Mouse (Mus musculus): Measurements from ENCODE around the gene Mapk3. TPM values are rescaled to one million over a fixed set of nuclear protein-coding genes. Genes with fewer than 3 reads are reported as not detected.
"Not testable (repeated sequence)": the region's sequence is repeated elsewhere in the genome, so short reads cannot be mapped to it uniquely, and the experiment has no call there.

Mapk3 gene
- 51.0 and 66.8 TPM in 2 replicates for polyA plus RNA-seq (2015; fragmentation: Nextera tagmentation; extraction: Ambion mirVana)

- 2% methylated on average over 27 of the region's 38 CpGs for WGBS
Measured at GRCm38 (mm10) chr7:126759050-126759671, at the start of gene Mapk3. TSS of gene Mapk3 (plus strand) at chr7:126759601.

GRCm38 (mm10) chr7:126710266-126710665 is 49.1 kb upstream of the Mapk3 start:
- Histone ChIP-seq H3K27ac (no peak overlapping the region), H3K9ac (no peak overlapping the region), H3K9me3 (replicated peaks) (no peaks in the 10 kb centered on the region), H3K27me3 (peaks cover 10% of the 10 kb centered on the region), H3K36me3 (no peaks in the 10 kb centered on the region), H3K4me1 (replicated peaks) (no peaks in the 10 kb centered on the region), H3K4me2 (no peak overlapping the region), H3K4me3 (no peak overlapping the region)
- ATAC-seq (replicated peaks; ENCODE audit: insufficient number of reproducible peaks, insufficient read depth, low FRiP score, low read depth) = no peak
- 67% methylated on average over 4 of the region's 4 CpGs for WGBS

More at GRCm38 (mm10) chr7:126759050-126759671, at the start of gene Mapk3:
- no peaks in the 10 kb centered on the region for H3K27me3 ChIP-seq
- peaks cover 12% of the 10 kb centered on the region for H3K36me3 ChIP-seq
- H3K9me3 ChIP-seq (replicated peaks) = no peaks in the 10 kb centered on the region
- H3K4me2 ChIP-seq = peak within 1 kb of the TSS; percentile 90
- ATAC-seq (replicated peaks; ENCODE audit: insufficient number of reproducible peaks, insufficient read depth, low FRiP score, low read depth) = peak; percentile 74
- peaks cover 40% of the 10 kb centered on the region for H3K4me1 ChIP-seq (replicated peaks)
- peak within 1 kb of the TSS; percentile 94 for H3K27ac ChIP-seq
- H3K4me3 ChIP-seq = peak within 1 kb of the TSS; percentile 83
- H3K9ac ChIP-seq = peak within 1 kb of the TSS; percentile 93

GRCm38 (mm10) chr7:126711910-126712309 is 47.5 kb upstream of the Mapk3 start:
- no peaks in the 10 kb centered on the region for H3K27me3 ChIP-seq
- H3K4me3 ChIP-seq = no peak overlapping the region
- no peak overlapping the region for H3K9ac ChIP-seq
- H3K4me1 ChIP-seq (replicated peaks) = no peaks in the 10 kb centered on the region
- WGBS = 73% methylated on average over 3 of the region's 3 CpGs
- H3K36me3 ChIP-seq = no peaks in the 10 kb centered on the region
- no peak overlapping the region for H3K27ac ChIP-seq
- H3K9me3 ChIP-seq (replicated peaks) = no peaks in the 10 kb centered on the region
- no peak overlapping the region for H3K4me2 ChIP-seq
- ATAC-seq (replicated peaks; ENCODE audit: insufficient number of reproducible peaks, insufficient read depth, low FRiP score, low read depth) = no peak

- ATAC-seq (replicated peaks; ENCODE audit: insufficient number of reproducible peaks, insufficient read depth, low FRiP score, low read depth) = no peak
- no peaks in the 10 kb centered on the region for H3K27me3 ChIP-seq
- no peak overlapping the region for H3K4me2 ChIP-seq
- H3K9ac ChIP-seq = no peak overlapping the region
- no peak overlapping the region for H3K27ac ChIP-seq
- H3K4me3 ChIP-seq = no peak overlapping the region
- no peaks in the 10 kb centered on the region for H3K9me3 ChIP-seq (replicated peaks)
- H3K36me3 ChIP-seq = no peaks in the 10 kb centered on the region
- H3K4me1 ChIP-seq (replicated peaks) = no peaks in the 10 kb centered on the region
- 70% methylated on average over 4 of the region's 4 CpGs for WGBS
Measured at GRCm38 (mm10) chr7:126715679-126716078, 43.7 kb upstream of the Mapk3 start.

- Histone ChIP-seq H3K4me3 (no peak overlapping the region), H3K36me3 (no peaks in the 10 kb centered on the region), H3K27me3 (no peaks in the 10 kb centered on the region), H3K4me2 (no peak overlapping the region), H3K27ac (no peak overlapping the region), H3K9me3 (replicated peaks) (no peaks in the 10 kb centered on the region), H3K9ac (no peak overlapping the region), H3K4me1 (replicated peaks) (no peaks in the 10 kb centered on the region)
- WGBS = 76% methylated on average over 3 of the region's 3 CpGs
- no peak for ATAC-seq (replicated peaks; ENCODE audit: insufficient number of reproducible peaks, insufficient read depth, low FRiP score, low read depth)
Measured at GRCm38 (mm10) chr7:126717566-126717965, 41.8 kb upstream of the Mapk3 start.

GRCm38 (mm10) chr7:126718787-126719337 is 40.5 kb upstream of the Mapk3 start:
- Histone ChIP-seq H3K4me3 (no peak overlapping the region), H3K4me1 (replicated peaks) (no peaks in the 10 kb centered on the region), H3K36me3 (no peaks in the 10 kb centered on the region), H3K9ac (no peak overlapping the region), H3K9me3 (replicated peaks) (no peaks in the 10 kb centered on the region), H3K27me3 (no peaks in the 10 kb centered on the region), H3K4me2 (no peak overlapping the region), H3K27ac (no peak overlapping the region)
- no peak for ATAC-seq (replicated peaks; ENCODE audit: insufficient number of reproducible peaks, insufficient read depth, low FRiP score, low read depth)
- 91% methylated on average over 5 of the region's 5 CpGs for WGBS

GRCm38 (mm10) chr7:126721635-126722034 is 37.8 kb upstream of the Mapk3 start:
- H3K27me3 ChIP-seq = no peaks in the 10 kb centered on the region
- no peaks in the 10 kb centered on the region for H3K9me3 ChIP-seq (replicated peaks)
- no peaks in the 10 kb centered on the region for H3K36me3 ChIP-seq
- H3K4me2 ChIP-seq = no peak overlapping the region
- H3K4me3 ChIP-seq = no peak overlapping the region
- 90% methylated on average over 13 of the region's 13 CpGs for WGBS
- no peaks in the 10 kb centered on the region for H3K4me1 ChIP-seq (replicated peaks)
- no peak overlapping the region for H3K9ac ChIP-seq
- no peak for ATAC-seq (replicated peaks; ENCODE audit: insufficient number of reproducible peaks, insufficient read depth, low FRiP score, low read depth)
- no peak overlapping the region for H3K27ac ChIP-seq

- H3K36me3 ChIP-seq = no peaks in the 10 kb centered on the region
- H3K4me1 ChIP-seq (replicated peaks) = no peaks in the 10 kb centered on the region
- no peak overlapping the region for H3K9ac ChIP-seq
- no peak for ATAC-seq (replicated peaks; ENCODE audit: insufficient number of reproducible peaks, insufficient read depth, low FRiP score, low read depth)
- no peaks in the 10 kb centered on the region for H3K9me3 ChIP-seq (replicated peaks)
- 54% methylated on average over 3 of the region's 3 CpGs for WGBS
- no peak overlapping the region for H3K27ac ChIP-seq
- no peaks in the 10 kb centered on the region for H3K27me3 ChIP-seq
- no peak overlapping the region for H3K4me2 ChIP-seq
- no peak overlapping the region for H3K4me3 ChIP-seq
Measured at GRCm38 (mm10) chr7:126725077-126725476, 34.3 kb upstream of the Mapk3 start.

- ATAC-seq (replicated peaks; ENCODE audit: insufficient number of reproducible peaks, insufficient read depth, low FRiP score, low read depth) = no peak
- 68% methylated on average over 5 of the region's 5 CpGs for WGBS
- Histone ChIP-seq H3K36me3 (no peaks in the 10 kb centered on the region), H3K4me1 (replicated peaks) (no peaks in the 10 kb centered on the region), H3K27ac (no peak overlapping the region), H3K9me3 (replicated peaks) (no peaks in the 10 kb centered on the region), H3K9ac (no peak overlapping the region), H3K4me3 (no peak overlapping the region), H3K27me3 (no peaks in the 10 kb centered on the region), H3K4me2 (no peak overlapping the region)
Measured at GRCm38 (mm10) chr7:126725667-126726066, 33.7 kb upstream of the Mapk3 start.

- not testable (repeated sequence) for H3K27ac ChIP-seq; H3K36me3 ChIP-seq; H3K9ac ChIP-seq; H3K27me3 ChIP-seq; H3K4me3 ChIP-seq; H3K9me3 ChIP-seq (replicated peaks); H3K4me2 ChIP-seq; ATAC-seq (replicated peaks; ENCODE audit: insufficient number of reproducible peaks, insufficient read depth, low FRiP score, low read depth); H3K4me1 ChIP-seq (replicated peaks)
- 67% methylated on average over 4 of the region's 4 CpGs for WGBS
Measured at GRCm38 (mm10) chr7:126730256-126730789, 29.1 kb upstream of the Mapk3 start.

GRCm38 (mm10) chr7:126736122-126736521 is 23.3 kb upstream of the Mapk3 start:
- 77% methylated on average over 8 of the region's 8 CpGs for WGBS
- Histone ChIP-seq H3K27ac (no peak overlapping the region), H3K9ac (no peak overlapping the region), H3K4me1 (replicated peaks) (no peaks in the 10 kb centered on the region), H3K9me3 (replicated peaks) (no peaks in the 10 kb centered on the region), H3K4me2 (no peak overlapping the region), H3K36me3 (no peaks in the 10 kb centered on the region), H3K27me3 (no peaks in the 10 kb centered on the region), H3K4me3 (no peak overlapping the region)
- no peak for ATAC-seq (replicated peaks; ENCODE audit: insufficient number of reproducible peaks, insufficient read depth, low FRiP score, low read depth)

- Histone ChIP-seq H3K36me3 (no peaks in the 10 kb centered on the region), H3K4me3 (no peak overlapping the region), H3K27ac (no peak overlapping the region), H3K9ac (no peak overlapping the region), H3K4me1 (replicated peaks) (no peaks in the 10 kb centered on the region), H3K9me3 (replicated peaks) (no peaks in the 10 kb centered on the region), H3K4me2 (no peak overlapping the region), H3K27me3 (no peaks in the 10 kb centered on the region)
- WGBS = 83% methylated on average over 17 of the region's 17 CpGs
- no peak for ATAC-seq (replicated peaks; ENCODE audit: insufficient number of reproducible peaks, insufficient read depth, low FRiP score, low read depth)
Measured at GRCm38 (mm10) chr7:126739551-126739950, 19.9 kb upstream of the Mapk3 start.
